Mouse (Mus musculus): Measurements from ENCODE around the gene Tmbim6. TPM values are rescaled to one million over a fixed set of nuclear protein-coding genes. Genes with fewer than 3 reads are reported as not detected.

The Tmbim6 gene
- total RNA-seq, 2 experiments from 2014 or later = 319 to 339 TPM

- peak in 1 of 2 experiments; percentile 30 for DNase-seq (ENCODE audit: low spot score in 2 of 2)
- intact Hi-C loops (cut with DNase I) = no loop called here
These were observed 19.1 kb downstream of the Tmbim6 start for GRCm38 (mm10) chr15:99411747-99412146.

GRCm38 (mm10) chr15:99415793-99416192 is 23.1 kb downstream of the Tmbim6 start:
- DNase-seq (ENCODE audit: low spot score in 2 of 2) = no peak
- intact Hi-C loops (cut with DNase I) = loop anchor here (1.0 to 2.0 kb wide), 2 partner anchors 56 to 99 kb away; no protein-coding TSS in a partner anchor

- intact Hi-C loops (cut with DNase I) = loop anchor here (1.0 to 2.0 kb wide), 2 partner anchors 55 to 100 kb away; no protein-coding TSS in a partner anchor
- peak; percentile 65 to 74 for DNase-seq (ENCODE audit: low spot score in 2 of 2)
These were observed 23.7 kb downstream of the Tmbim6 start for GRCm38 (mm10) chr15:99416348-99416882.

- intact Hi-C loops (cut with DNase I) = loop anchor here (1.0 to 2.0 kb wide), 2 partner anchors 54 to 100 kb away; no protein-coding TSS in a partner anchor
- DNase-seq (ENCODE audit: low spot score in 2 of 2) = no peak
These were observed 24.3 kb downstream of the Tmbim6 start for GRCm38 (mm10) chr15:99416957-99417356.

- DNase-seq (ENCODE audit: low spot score in 2 of 2) = no peak
- intact Hi-C loops (cut with DNase I) = loop anchor here (2.0 kb wide), 1 partner anchor 101 kb away; no protein-coding TSS in a partner anchor
These were observed 25.1 kb downstream of the Tmbim6 start for GRCm38 (mm10) chr15:99417692-99418271.

- DNase-seq (ENCODE audit: low spot score in 2 of 2) = no peak
- intact Hi-C loops (cut with DNase I) = loop anchor here (5.0 kb wide), 1 partner anchor 37 kb away; the partner anchor contains the start of gene Nckap5l
These were observed 27.4 kb downstream of the Tmbim6 start for GRCm38 (mm10) chr15:99420101-99420500.

- no peak for DNase-seq (ENCODE audit: low spot score in 2 of 2)
- intact Hi-C loops (cut with DNase I) = loop anchor here (5.0 kb wide), 1 partner anchor 37 kb away; the partner anchor contains the start of gene Nckap5l
These were observed 27.9 kb downstream of the Tmbim6 start for GRCm38 (mm10) chr15:99420521-99421014.

- no peak for DNase-seq (ENCODE audit: low spot score in 2 of 2)
- intact Hi-C loops (cut with DNase I) = loop anchor here (5.0 kb wide), 1 partner anchor 36 kb away; the partner anchor contains the start of gene Nckap5l
These were observed 28.5 kb downstream of the Tmbim6 start for GRCm38 (mm10) chr15:99421152-99421551.

- no peak for DNase-seq (ENCODE audit: low spot score in 2 of 2)
- intact Hi-C loops (cut with DNase I) = loop anchor here (5.0 kb wide), 1 partner anchor 36 kb away; the partner anchor contains the start of gene Nckap5l
These were observed 29.0 kb downstream of the Tmbim6 start for GRCm38 (mm10) chr15:99421676-99422075.

- intact Hi-C loops (cut with DNase I) = loop anchor here (5.0 kb wide), 1 partner anchor 35 kb away; the partner anchor contains the start of gene Nckap5l
- no peak for DNase-seq (ENCODE audit: low spot score in 2 of 2)
These were observed 29.9 kb downstream of the Tmbim6 start for GRCm38 (mm10) chr15:99422551-99422950.

GRCm38 (mm10) chr15:99423131-99423530 is 30.4 kb downstream of the Tmbim6 start:
- intact Hi-C loops (cut with DNase I) = loop anchor here (5.0 kb wide), 1 partner anchor 34 kb away; the partner anchor contains the start of gene Nckap5l
- DNase-seq (ENCODE audit: low spot score in 2 of 2) = no peak

GRCm38 (mm10) chr15:99423884-99424283 is 31.2 kb downstream of the Tmbim6 start:
- intact Hi-C loops (cut with DNase I) = loop anchor here (5.0 kb wide), 1 partner anchor 33 kb away; the partner anchor contains the start of gene Nckap5l

GRCm38 (mm10) chr15:99430394-99430793 is 37.7 kb downstream of the Tmbim6 start:
- intact Hi-C loops (cut with DNase I) = no loop called here
- no peak for DNase-seq (ENCODE audit: low spot score in 2 of 2)

More at GRCm38 (mm10) chr15:99423884-99424283, 31.2 kb downstream of the Tmbim6 start:
- DNase-seq (ENCODE audit: low spot score in 2 of 2) = no peak

GRCm38 (mm10) chr15:99431063-99431462 is 38.4 kb downstream of the Tmbim6 start:
- intact Hi-C loops (cut with DNase I) = no loop called here
- DNase-seq (ENCODE audit: low spot score in 2 of 2) = no peak

- DNase-seq (ENCODE audit: low spot score in 2 of 2) = no peak
- intact Hi-C loops (cut with DNase I) = no loop called here
These were observed 38.8 kb downstream of the Tmbim6 start for GRCm38 (mm10) chr15:99431504-99431903.

- no peak for DNase-seq (ENCODE audit: low spot score in 2 of 2)
- intact Hi-C loops (cut with DNase I) = loop anchor here (2.0 kb wide), 1 partner anchor 15 kb away; no protein-coding TSS in a partner anchor
These were observed 39.3 kb downstream of the Tmbim6 start for GRCm38 (mm10) chr15:99431967-99432366.

GRCm38 (mm10) chr15:99433081-99433718 is 40.5 kb downstream of the Tmbim6 start:
- DNase-seq (ENCODE audit: low spot score in 2 of 2) = no peak
- intact Hi-C loops (cut with DNase I) = loop anchor here (2.0 kb wide), 1 partner anchor 14 kb away; no protein-coding TSS in a partner anchor

GRCm38 (mm10) chr15:99433913-99434312 is 41.2 kb downstream of the Tmbim6 start:
- intact Hi-C loops (cut with DNase I) = loop anchor here (2.0 kb wide), 1 partner anchor 13 kb away; no protein-coding TSS in a partner anchor
- no peak for DNase-seq (ENCODE audit: low spot score in 2 of 2)

GRCm38 (mm10) chr15:99438966-99439698 is 46.5 kb downstream of the Tmbim6 start:
- DNase-seq (ENCODE audit: low spot score in 2 of 2) = no peak
- intact Hi-C loops (cut with DNase I) = no loop called here

Measured in left cerebral cortex, postnatal 36 days (tissue).